Mouse (Mus musculus): ENCODE data around the gene Rwdd2a.

GRCm38 (mm10) chr9:86570946-86571345 is 845 bp upstream of the Rwdd2a start:
- TF ChIP-seq CTCF (IDR thresholded peaks at IDR 0.05; ENCODE audit: insufficient read depth, low read depth, low read length): no peak
- no peak for TF ChIP-seq POLR2A (IDR thresholded peaks at IDR 0.05; ENCODE audit: insufficient read depth, low read depth, low read length)
